Mouse (Mus musculus): ENCODE measurements at regions not wholly inside any gene's neighbourhood (a gene's known extent, or its start where the extent isn't known, plus 50 kb on each side); places are given as distances from the start of the nearest gene placed in this dataset.
A peak's percentile ranks its signal among the peaks of the same experiment; 100 is the strongest.

GRCm38 (mm10) chr19:56190222-56190621 is 96.7 kb upstream of the Habp2 start:
- no peak for DNase-seq

- DNase-seq = no peak
Measured at GRCm38 (mm10) chr19:56198474-56199236, 88.3 kb upstream of the Habp2 start.

GRCm38 (mm10) chr19:56199401-56200150 is 87.4 kb upstream of the Habp2 start:
- no peak for DNase-seq

- DNase-seq = no peak
Measured at GRCm38 (mm10) chr19:56201007-56201682, 85.8 kb upstream of the Habp2 start.

- peak; percentile 7 to 40 for DNase-seq
Measured at GRCm38 (mm10) chr19:56201738-56202480, 85.0 kb upstream of the Habp2 start.

GRCm38 (mm10) chr19:56202481-56203130 is 84.3 kb upstream of the Habp2 start:
- DNase-seq = no peak

GRCm38 (mm10) chr19:56218536-56218935 is 68.4 kb upstream of the Habp2 start:
- no peak for DNase-seq

- DNase-seq = no peak
Measured at GRCm38 (mm10) chr19:56220724-56221407, 66.1 kb upstream of the Habp2 start.

- no peak for DNase-seq
Measured at GRCm38 (mm10) chr19:56222496-56222895, 64.4 kb upstream of the Habp2 start.

GRCm38 (mm10) chr19:56225039-56225438 is 61.9 kb upstream of the Habp2 start:
- no peak for DNase-seq

- DNase-seq = no peak
Measured at GRCm38 (mm10) chr19:56225518-56225917, 61.4 kb upstream of the Habp2 start.

- no peak for DNase-seq
Measured at GRCm38 (mm10) chr19:56228586-56228985, 58.4 kb upstream of the Habp2 start.

GRCm38 (mm10) chr19:56231430-56231829 is 55.5 kb upstream of the Habp2 start:
- DNase-seq = no peak

GRCm38 (mm10) chr19:56231849-56232248 is 55.1 kb upstream of the Habp2 start:
- DNase-seq = no peak

GRCm38 (mm10) chr19:56232269-56232668 is 54.7 kb upstream of the Habp2 start:
- DNase-seq = no peak

- no peak for DNase-seq
Measured at GRCm38 (mm10) chr19:56232950-56233349, 54.0 kb upstream of the Habp2 start.

- DNase-seq = no peak
Measured at GRCm38 (mm10) chr19:56235040-56235439, 51.9 kb upstream of the Habp2 start.
